Mouse (Mus musculus): ENCODE data around the gene Mfsd14a. TPM values are rescaled to one million over a fixed set of nuclear protein-coding genes. Genes with fewer than 3 reads are reported as not detected.

Mfsd14a gene
- polyA plus RNA-seq, 1 experiment from 2014 or later: 59.9 TPM

GRCm38 (mm10) chr3:116622641-116623040 is 39.8 kb downstream of the Mfsd14a start:
- ATAC-seq (ENCODE audit: low FRiP score): no peak
- Histone ChIP-seq H3K9ac (replicated peaks) (no peak overlapping the region), H3K4me3 (replicated peaks) (no peak overlapping the region), H3K9me3 (replicated peaks) (no peaks in the 10 kb centered on the region), H3K27ac (replicated peaks) (no peak overlapping the region), H3K27me3 (replicated peaks) (no peaks in the 10 kb centered on the region), H3K4me1 (no peaks in the 10 kb centered on the region), H3K4me2 (no peak overlapping the region), H3K36me3 (peaks cover 21% of the 10 kb centered on the region)
- 93% methylated on average over 7 of the region's 7 CpGs for WGBS

- WGBS: 91% methylated on average over 7 of the region's 7 CpGs
- ATAC-seq (ENCODE audit: low FRiP score): no peak
Observed at GRCm38 (mm10) chr3:116620636-116621370, 41.7 kb downstream of the Mfsd14a start.

GRCm38 (mm10) chr3:116618855-116619254 is 43.6 kb downstream of the Mfsd14a start:
- 85% methylated on average over 6 of the region's 6 CpGs for WGBS
- no peaks in the 10 kb centered on the region for H3K9me3 ChIP-seq (replicated peaks)
- H3K27ac ChIP-seq (replicated peaks): no peak overlapping the region
- no peak overlapping the region for H3K9ac ChIP-seq (replicated peaks)
- H3K36me3 ChIP-seq: peaks cover 37% of the 10 kb centered on the region
- no peaks in the 10 kb centered on the region for H3K27me3 ChIP-seq (replicated peaks)
- ATAC-seq (ENCODE audit: low FRiP score): no peak
- H3K4me2 ChIP-seq: no peak overlapping the region
- no peak overlapping the region for H3K4me3 ChIP-seq (replicated peaks)
- no peaks in the 10 kb centered on the region for H3K4me1 ChIP-seq

More at GRCm38 (mm10) chr3:116620636-116621370, 41.7 kb downstream of the Mfsd14a start:
- no peak overlapping the region for H3K4me2 ChIP-seq
- no peak overlapping the region for H3K9ac ChIP-seq (replicated peaks)
- H3K27ac ChIP-seq (replicated peaks): no peak overlapping the region
- H3K9me3 ChIP-seq (replicated peaks): no peaks in the 10 kb centered on the region
- H3K36me3 ChIP-seq: peaks cover 22% of the 10 kb centered on the region
- H3K4me3 ChIP-seq (replicated peaks): no peak overlapping the region
- H3K4me1 ChIP-seq: no peaks in the 10 kb centered on the region
- no peaks in the 10 kb centered on the region for H3K27me3 ChIP-seq (replicated peaks)

- Histone ChIP-seq H3K9ac (replicated peaks) (no peak overlapping the region), H3K9me3 (replicated peaks) (no peaks in the 10 kb centered on the region), H3K4me3 (replicated peaks) (no peak overlapping the region), H3K36me3 (peaks cover 28% of the 10 kb centered on the region), H3K4me2 (no peak overlapping the region), H3K27ac (replicated peaks) (no peak overlapping the region), H3K27me3 (replicated peaks) (no peaks in the 10 kb centered on the region), H3K4me1 (no peaks in the 10 kb centered on the region)
- no peak for ATAC-seq (ENCODE audit: low FRiP score)
- 89% methylated on average over 8 of the region's 8 CpGs for WGBS
Observed at GRCm38 (mm10) chr3:116615318-116616068, 47.0 kb downstream of the Mfsd14a start.

GRCm38 (mm10) chr3:116614295-116614892 is 48.1 kb downstream of the Mfsd14a start, which contains the start of gene Trmt13:
Gene Trmt13 (minus strand): TSS chr3:116614587.
- Histone ChIP-seq H3K36me3 (peaks cover 25% of the 10 kb centered on the region), H3K9ac (replicated peaks) (no peak within 1 kb of the TSS), H3K4me1 (no peaks in the 10 kb centered on the region), H3K9me3 (replicated peaks) (no peaks in the 10 kb centered on the region), H3K27ac (replicated peaks) (no peak within 1 kb of the TSS), H3K27me3 (replicated peaks) (no peaks in the 10 kb centered on the region), H3K4me2 (no peak within 1 kb of the TSS), H3K4me3 (replicated peaks) (no peak within 1 kb of the TSS)
- ATAC-seq (ENCODE audit: low FRiP score): no peak
- 83% methylated on average over 10 of the region's 10 CpGs for WGBS

GRCm38 (mm10) chr3:116604570-116604969 is 57.9 kb downstream of the Mfsd14a start:
- no peak for ATAC-seq (ENCODE audit: low FRiP score)
- WGBS: 83% methylated on average over 9 of the region's 9 CpGs
- no peak overlapping the region for H3K27ac ChIP-seq (replicated peaks)
- no peak overlapping the region for H3K4me2 ChIP-seq
- no peaks in the 10 kb centered on the region for H3K27me3 ChIP-seq (replicated peaks)
- peaks cover 11% of the 10 kb centered on the region; the same call in 1 of the 2 replicates for H3K36me3 ChIP-seq
- no peaks in the 10 kb centered on the region for H3K9me3 ChIP-seq (replicated peaks)
- H3K9ac ChIP-seq (replicated peaks): no peak overlapping the region
- H3K4me3 ChIP-seq (replicated peaks): no peak overlapping the region
- H3K4me1 ChIP-seq: no peaks in the 10 kb centered on the region

GRCm38 (mm10) chr3:116601781-116602180 is 60.7 kb downstream of the Mfsd14a start:
- Histone ChIP-seq H3K27ac (replicated peaks) (no peak overlapping the region), H3K9me3 (replicated peaks) (no peaks in the 10 kb centered on the region), H3K4me3 (replicated peaks) (no peak overlapping the region), H3K27me3 (replicated peaks) (no peaks in the 10 kb centered on the region), H3K4me2 (no peak overlapping the region), H3K9ac (replicated peaks) (no peak overlapping the region), H3K4me1 (no peaks in the 10 kb centered on the region), H3K36me3 (0 out of 2 replicates have a peak, but pooled peaks cover 2% of the 10 kb centered on the region)
- ATAC-seq (ENCODE audit: low FRiP score): no peak
- 89% methylated on average over 5 of the region's 5 CpGs for WGBS

- WGBS: 87% methylated on average over 5 of the region's 5 CpGs
- ATAC-seq (ENCODE audit: low FRiP score): no peak
- no peaks in the 10 kb centered on the region for H3K9me3 ChIP-seq (replicated peaks)
- no peaks in the 10 kb centered on the region for H3K27me3 ChIP-seq (replicated peaks)
- no peak overlapping the region for H3K27ac ChIP-seq (replicated peaks)
- H3K36me3 ChIP-seq: 0 out of 2 replicates have a peak, but pooled peaks cover 2% of the 10 kb centered on the region
- no peak overlapping the region for H3K4me2 ChIP-seq
- H3K9ac ChIP-seq (replicated peaks): no peak overlapping the region
- no peak overlapping the region for H3K4me3 ChIP-seq (replicated peaks)
- peaks cover 1% of the 10 kb centered on the region for H3K4me1 ChIP-seq
Observed at GRCm38 (mm10) chr3:116601005-116601404, 61.5 kb downstream of the Mfsd14a start.

- no peak overlapping the region for H3K27ac ChIP-seq (replicated peaks)
- no peak overlapping the region for H3K9ac ChIP-seq (replicated peaks)
- H3K4me1 ChIP-seq: peaks cover 9% of the 10 kb centered on the region
- no peak overlapping the region for H3K4me3 ChIP-seq (replicated peaks)
- no peaks in the 10 kb centered on the region for H3K27me3 ChIP-seq (replicated peaks)
- no peaks in the 10 kb centered on the region for H3K9me3 ChIP-seq (replicated peaks)
- no peak overlapping the region for H3K4me2 ChIP-seq
- ATAC-seq (ENCODE audit: low FRiP score): no peak
- WGBS: 95% methylated on average over 2 of the region's 2 CpGs
- H3K36me3 ChIP-seq: 0 out of 2 replicates have a peak, but pooled peaks cover 2% of the 10 kb centered on the region
Observed at GRCm38 (mm10) chr3:116599705-116600104, 62.8 kb downstream of the Mfsd14a start.

- H3K4me1 ChIP-seq: peaks cover 16% of the 10 kb centered on the region
- peak overlapping the region; percentile 84 for H3K4me2 ChIP-seq
- H3K36me3 ChIP-seq: peaks cover 11% of the 10 kb centered on the region
- no peaks in the 10 kb centered on the region for H3K9me3 ChIP-seq (replicated peaks)
- no peak for ATAC-seq (ENCODE audit: low FRiP score)
- 11% methylated on average over 10 of the region's 10 CpGs for WGBS
- H3K9ac ChIP-seq (replicated peaks): peak overlapping the region; percentile 84; the same call in 1 of the 2 replicates
- H3K4me3 ChIP-seq (replicated peaks): peak overlapping the region; percentile 96
- H3K27me3 ChIP-seq (replicated peaks): no peaks in the 10 kb centered on the region
- H3K27ac ChIP-seq (replicated peaks): no peak overlapping the region
Observed at GRCm38 (mm10) chr3:116595603-116595991, 66.9 kb downstream of the Mfsd14a start.

- Histone ChIP-seq H3K9me3 (replicated peaks) (no peaks in the 10 kb centered on the region), H3K4me2 (peak within 1 kb of the TSS; percentile 84), H3K9ac (replicated peaks) (peak within 1 kb of the TSS; percentile 84), H3K4me1 (peaks cover 16% of the 10 kb centered on the region), H3K4me3 (replicated peaks) (peak within 1 kb of the TSS; percentile 96), H3K27ac (replicated peaks) (peak within 1 kb of the TSS; percentile 92), H3K27me3 (replicated peaks) (no peaks in the 10 kb centered on the region), H3K36me3 (peaks cover 16% of the 10 kb centered on the region)
- under 1% methylated on average over 65 of the region's 65 CpGs for WGBS
- peak; percentile 99 for ATAC-seq (ENCODE audit: low FRiP score)
Observed at GRCm38 (mm10) chr3:116594728-116595602, 67.5 kb downstream of the Mfsd14a start, which contains the start of gene Sass6. Gene Sass6 (plus strand): TSS chr3:116594982.
